Mouse (Mus musculus): ENCODE measurements around the gene Gm20431.
A peak's percentile ranks its signal among the peaks of the same experiment; 100 is the strongest.

Gene Gm20431

GRCm38 (mm10) chr2:167661270-167662203 lies at the start of gene Gm20431:
Gm20431 (minus strand) TSS chr2:167661496.
- DNase-seq, result peak; percentile 97 to 99

GRCm38 (mm10) chr2:167710574-167710973 lies 49.3 kb upstream of the Gm20431 start:
- DNase-seq, result no peak

- no peak for DNase-seq
Observed at GRCm38 (mm10) chr2:167709969-167710368, 48.7 kb upstream of the Gm20431 start.

- DNase-seq, result no peak
Observed at GRCm38 (mm10) chr2:167708373-167708772, 47.1 kb upstream of the Gm20431 start.

- DNase-seq, result no peak
Observed at GRCm38 (mm10) chr2:167706183-167706939, 45.1 kb upstream of the Gm20431 start.

- DNase-seq, result no peak
Observed at GRCm38 (mm10) chr2:167704409-167704808, 43.1 kb upstream of the Gm20431 start.

- DNase-seq, result no peak
Observed at GRCm38 (mm10) chr2:167702126-167702525, 40.8 kb upstream of the Gm20431 start.

- DNase-seq, result no peak
Observed at GRCm38 (mm10) chr2:167701472-167701871, 40.2 kb upstream of the Gm20431 start.

- no peak for DNase-seq
Observed at GRCm38 (mm10) chr2:167700018-167700417, 38.7 kb upstream of the Gm20431 start.

GRCm38 (mm10) chr2:167697902-167698301 lies 36.6 kb upstream of the Gm20431 start:
- DNase-seq, result peak; percentile 67 to 72

- peak in 1 of 2 experiments; percentile 31 for DNase-seq
Observed at GRCm38 (mm10) chr2:167696143-167696542, 34.8 kb upstream of the Gm20431 start.

- DNase-seq, result peak in 1 of 2 experiments; percentile 34
Observed at GRCm38 (mm10) chr2:167695491-167695890, 34.2 kb upstream of the Gm20431 start.

GRCm38 (mm10) chr2:167694963-167695362 lies 33.7 kb upstream of the Gm20431 start:
- no peak for DNase-seq

GRCm38 (mm10) chr2:167694244-167694643 lies 32.9 kb upstream of the Gm20431 start:
- peak in 1 of 2 experiments; percentile 49 for DNase-seq

GRCm38 (mm10) chr2:167693540-167693939 lies 32.2 kb upstream of the Gm20431 start:
- peak in 1 of 2 experiments; percentile 20 for DNase-seq

- peak in 1 of 2 experiments; percentile 21 for DNase-seq
Observed at GRCm38 (mm10) chr2:167692831-167693230, 31.5 kb upstream of the Gm20431 start.

GRCm38 (mm10) chr2:167691871-167692661 lies 30.8 kb upstream of the Gm20431 start:
- DNase-seq, result peak in 1 of 2 experiments; percentile 34

- peak in 1 of 2 experiments; percentile 33 for DNase-seq
Observed at GRCm38 (mm10) chr2:167691410-167691809, 30.1 kb upstream of the Gm20431 start.

GRCm38 (mm10) chr2:167690962-167691311 lies 29.6 kb upstream of the Gm20431 start:
- DNase-seq, result peak in 1 of 2 experiments; percentile 60

- peak; percentile 65 to 66 for DNase-seq
Observed at GRCm38 (mm10) chr2:167690219-167690961, 29.1 kb upstream of the Gm20431 start.

GRCm38 (mm10) chr2:167689501-167690218 lies 28.4 kb upstream of the Gm20431 start, which contains the start of gene Tmem189:
Tmem189 (minus strand) TSS chr2:167689822.
- DNase-seq, result peak; percentile 72 to 81
